Mouse (Mus musculus) embryonic facial prominence, embryonic 10.5 days (tissue): ENCODE results near the gene Ptpro. TPM values are rescaled to one million over a fixed set of nuclear protein-coding genes. Genes with fewer than 3 reads are reported as not detected.

Experiments used
- DNase-seq: peaks from one replicate; pipeline ENCODE4 v3.0.0-alpha.2; 2017; ENCODE audit warnings: low spot score
- H3K27ac ChIP-seq: fragments of 300-500 bp; sonication (generic); replicated peaks from 2 replicates; pipeline ENCODE4 v1.5.1; 2016; ENCODE audit warnings: mild to moderate bottlenecking
- H3K27me3 ChIP-seq: fragments of 300-500 bp; sonication (generic); replicated peaks from 2 replicates; pipeline ENCODE4 v1.6.1; 2016; ENCODE audit warnings: low read depth, mild to moderate bottlenecking; ENCODE audit not compliant: poor library complexity, severe bottlenecking
- H3K36me3 ChIP-seq: fragments of 300-500 bp; sonication (generic); replicated peaks from 2 replicates; pipeline ENCODE4 v1.6.1; 2016; ENCODE audit warnings: mild to moderate bottlenecking, moderate library complexity
- H3K4me1 ChIP-seq: fragments of 300-500 bp; sonication (generic); 2 replicates; pipeline ENCODE4 v1.6.1; 2016
- H3K4me3 ChIP-seq: fragments of 300-500 bp; sonication (generic); 2 replicates; pipeline ENCODE4 v1.5.1; 2016; ENCODE audit warnings: mild to moderate bottlenecking, moderate library complexity
- H3K9me3 ChIP-seq: fragments of 300-500 bp; sonication (generic); 2 replicates; pipeline ENCODE4 v1.6.1; 2016; ENCODE audit warnings: mild to moderate bottlenecking
- WGBS: fragments of 180-500 bp; shearing (Covaris S2); methylation state at CpG from one replicate; pipeline ENCODE4 v1.1.7; 2016; 5-methylcytosine and 5-hydroxymethylcytosine counted together
- polyA plus RNA-seq: library from polyadenylated mRNA; unstranded; fragments of >200 nt; fragmentation: Nextera tagmentation; extraction: Ambion mirVana; gene quantifications from 2 replicates; pipeline ENCODE4 v1.2.1, GENCODE M21; 2016

The Ptpro gene
- polyA plus RNA-seq, 1 experiment from 2014 or later, result 2.3 TPM

DNA sequence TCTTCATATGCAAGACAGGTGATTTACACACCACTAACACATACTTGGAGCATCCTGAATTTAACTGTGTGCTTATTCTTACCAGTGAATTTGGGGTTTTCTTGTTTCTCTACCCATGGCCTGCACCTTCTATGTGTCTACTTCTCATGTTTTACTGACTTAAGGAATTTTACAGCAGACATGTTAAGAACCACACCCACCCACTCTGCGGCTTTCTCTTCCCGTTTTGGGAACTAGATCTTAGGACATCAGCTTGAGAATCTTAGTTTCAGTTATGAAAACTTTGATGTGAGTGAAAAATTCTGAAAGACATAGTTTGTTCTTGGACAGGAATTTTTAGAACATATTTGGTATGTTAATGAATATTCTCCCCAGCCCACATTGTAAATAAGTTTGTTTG is 153.6 kb downstream of the Ptpro start:
- no peak overlapping the region for H3K27ac ChIP-seq
- no peaks in the 10 kb centered on the region for H3K9me3 ChIP-seq
- H3K4me1 ChIP-seq, result no peaks in the 10 kb centered on the region
- DNase-seq, result no peak
- 81% methylated on average over 2 of the region's 2 CpGs for WGBS
- no peak overlapping the region for H3K4me3 ChIP-seq
- no peaks in the 10 kb centered on the region for H3K27me3 ChIP-seq
- no peaks in the 10 kb centered on the region for H3K36me3 ChIP-seq

DNA sequence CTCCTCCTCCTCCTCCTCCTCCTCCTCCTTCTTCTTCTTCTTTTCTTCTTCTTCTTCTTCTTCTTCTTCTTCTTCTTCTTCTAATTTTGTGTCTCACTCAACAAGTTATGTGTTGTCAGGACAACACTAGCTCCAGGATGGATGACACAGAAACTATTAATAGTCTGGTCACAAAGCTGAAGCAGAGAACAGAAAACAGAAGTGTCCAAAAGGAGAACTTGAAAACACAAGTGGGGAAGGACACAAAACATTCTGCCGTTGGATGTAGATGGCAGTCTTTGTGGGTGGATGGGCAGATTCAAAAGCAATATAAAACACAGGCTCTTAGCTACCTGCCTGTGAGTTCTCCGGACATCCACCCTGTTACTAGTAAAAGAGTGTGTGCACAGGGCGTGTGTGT is 158.4 kb downstream of the Ptpro start:
- Histone ChIP-seq H3K27me3 (no peaks in the 10 kb centered on the region), H3K27ac (no peak overlapping the region), H3K36me3 (no peaks in the 10 kb centered on the region), H3K9me3 (no peaks in the 10 kb centered on the region), H3K4me3 (no peak overlapping the region), H3K4me1 (no peaks in the 10 kb centered on the region)
- DNase-seq, result no peak
- WGBS, result 84% methylated on average over 3 of the region's 3 CpGs

DNA sequence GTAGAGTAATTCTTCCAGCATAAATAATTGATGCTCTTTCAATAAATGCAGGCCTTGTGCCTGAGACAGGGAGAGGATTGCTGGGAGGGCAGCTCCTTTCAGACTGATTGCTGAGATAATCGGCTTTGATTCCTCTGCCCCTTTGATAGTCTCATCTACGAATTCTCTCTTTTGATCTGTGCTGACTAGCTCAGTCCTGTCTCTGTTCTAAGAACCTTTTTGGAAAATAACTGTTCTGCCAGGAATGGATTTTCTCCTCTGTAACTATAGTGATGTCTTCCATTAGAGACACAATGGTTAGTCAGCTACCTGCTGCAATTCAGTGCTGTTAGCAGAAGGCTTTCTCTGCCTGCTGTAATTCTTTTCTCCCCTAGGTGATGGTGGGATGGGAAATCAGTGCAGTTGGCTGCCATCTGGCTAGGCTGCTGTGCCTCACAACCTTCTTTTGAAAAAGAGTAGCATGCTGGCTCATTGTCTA is 159.8 kb downstream of the Ptpro start:
- H3K27ac ChIP-seq, result no peak overlapping the region

DNA sequence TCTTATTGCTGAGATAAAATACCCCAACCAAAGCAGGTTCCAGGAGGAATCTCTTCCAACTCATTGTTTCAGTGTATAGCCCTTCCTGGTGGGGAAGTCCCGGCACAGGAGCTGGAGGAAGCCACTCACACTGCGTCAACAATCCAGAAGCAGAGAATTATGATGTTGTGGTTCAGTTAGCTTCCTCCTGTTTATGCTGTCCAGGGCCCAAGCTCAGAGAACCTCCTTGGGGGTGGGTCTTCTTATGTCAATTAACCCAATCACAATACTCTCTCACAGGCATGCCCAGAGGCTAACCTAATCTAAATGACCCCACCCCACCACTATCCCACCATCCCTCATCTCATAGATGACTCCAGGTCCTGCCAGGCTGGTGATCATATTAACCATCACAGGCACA is 160.9 kb downstream of the Ptpro start:
- Histone ChIP-seq H3K4me1 (no peaks in the 10 kb centered on the region), H3K27me3 (no peaks in the 10 kb centered on the region), H3K9me3 (no peaks in the 10 kb centered on the region), H3K27ac (no peak overlapping the region), H3K4me3 (no peak overlapping the region), H3K36me3 (no peaks in the 10 kb centered on the region)
- 80% methylated on average over 2 of the region's 2 CpGs for WGBS
- no peak for DNase-seq

More for the DNA sequence above, 159.8 kb downstream of the Ptpro start:
- no peak for DNase-seq
- no peaks in the 10 kb centered on the region for H3K4me1 ChIP-seq
- H3K9me3 ChIP-seq, result no peaks in the 10 kb centered on the region
- 39% methylated on average over 2 of the region's 2 CpGs for WGBS
- H3K27me3 ChIP-seq, result no peaks in the 10 kb centered on the region
- no peak overlapping the region for H3K4me3 ChIP-seq
- H3K36me3 ChIP-seq, result no peaks in the 10 kb centered on the region

- Histone ChIP-seq H3K27me3 (no peaks in the 10 kb centered on the region), H3K4me1 (no peaks in the 10 kb centered on the region), H3K9me3 (no peaks in the 10 kb centered on the region), H3K27ac (no peak overlapping the region), H3K36me3 (no peaks in the 10 kb centered on the region), H3K4me3 (no peak overlapping the region)
- 56% methylated on average over 13 of the region's 13 CpGs for WGBS
- peak; percentile 58 for DNase-seq
Measured at GRCm38 (mm10) chr6:137414531-137415405, 162.6 kb downstream of the Ptpro start.

DNA sequence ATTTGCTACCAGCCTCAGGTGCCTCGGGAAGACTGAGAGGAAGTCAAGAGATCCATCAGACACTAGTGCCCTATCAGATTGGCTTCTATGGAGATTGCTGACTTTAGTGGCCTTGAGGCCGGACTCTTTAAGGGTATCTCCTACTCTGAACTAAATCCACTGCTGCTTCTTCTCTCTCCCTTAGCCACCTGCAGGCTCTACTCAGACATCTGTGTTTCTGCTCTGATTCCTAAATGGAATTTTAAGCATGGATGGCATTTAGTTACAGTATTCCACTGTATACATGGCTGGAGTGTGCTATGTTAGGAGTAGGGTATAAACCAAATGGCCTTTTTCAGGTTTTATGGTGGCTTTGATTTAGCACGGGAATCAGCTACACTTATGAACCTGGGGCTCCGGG is 170.7 kb downstream of the Ptpro start:
- Histone ChIP-seq H3K4me3 (no peak overlapping the region), H3K9me3 (no peaks in the 10 kb centered on the region), H3K27me3 (no peaks in the 10 kb centered on the region), H3K27ac (no peak overlapping the region), H3K36me3 (no peaks in the 10 kb centered on the region), H3K4me1 (no peaks in the 10 kb centered on the region)
- WGBS, result 86% methylated on average over 4 of the region's 4 CpGs
- DNase-seq, result no peak

GRCm38 (mm10) chr6:137423830-137424229 is 171.7 kb downstream of the Ptpro start:
- Histone ChIP-seq H3K4me1 (no peaks in the 10 kb centered on the region), H3K9me3 (no peaks in the 10 kb centered on the region), H3K36me3 (no peaks in the 10 kb centered on the region), H3K27me3 (no peaks in the 10 kb centered on the region), H3K4me3 (no peak overlapping the region), H3K27ac (no peak overlapping the region)
- DNase-seq, result no peak
- WGBS, result 77% methylated on average over 10 of the region's 10 CpGs

- Histone ChIP-seq H3K4me3 (no peak overlapping the region), H3K4me1 (no peaks in the 10 kb centered on the region), H3K27me3 (no peaks in the 10 kb centered on the region), H3K36me3 (no peaks in the 10 kb centered on the region), H3K27ac (no peak overlapping the region), H3K9me3 (no peaks in the 10 kb centered on the region)
- no peak for DNase-seq
- 78% methylated on average over 14 of the region's 14 CpGs for WGBS
Measured at GRCm38 (mm10) chr6:137425500-137426432, 173.6 kb downstream of the Ptpro start.

DNA sequence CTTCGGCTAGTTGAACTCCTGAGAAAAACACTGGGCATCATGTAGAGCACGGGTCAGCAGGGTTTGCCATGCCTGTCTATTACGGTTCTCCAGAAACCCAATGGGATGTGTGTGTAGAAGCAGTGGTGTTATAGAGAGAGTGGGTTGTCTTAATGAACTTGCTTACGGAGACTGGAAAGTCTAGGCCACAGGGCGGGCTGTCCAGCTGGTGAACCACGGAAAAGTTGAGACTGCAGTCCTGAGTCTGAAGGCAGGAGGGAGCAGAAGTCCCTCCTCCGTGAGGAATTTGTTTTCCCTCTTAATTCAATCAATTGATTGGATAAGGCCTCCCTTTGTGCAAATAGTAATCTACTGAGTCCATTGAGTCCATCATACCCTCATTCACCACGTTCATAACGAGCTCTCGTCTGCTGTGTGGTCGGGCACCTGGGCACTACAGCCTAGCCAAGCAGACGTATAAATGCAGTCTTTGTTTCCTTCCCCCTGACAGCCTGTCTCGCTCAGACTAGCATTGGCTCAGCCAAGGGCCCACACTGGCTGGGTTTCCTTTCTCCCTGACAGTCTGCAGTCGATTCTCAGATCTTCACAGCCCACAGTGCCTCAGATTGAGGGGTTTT is 181.5 kb downstream of the Ptpro start:
- peak; percentile 39 for DNase-seq
- H3K4me3 ChIP-seq, result no peak overlapping the region
- H3K4me1 ChIP-seq, result peaks cover 10% of the 10 kb centered on the region; the same call in 1 of the 2 replicates
- no peaks in the 10 kb centered on the region for H3K36me3 ChIP-seq
- H3K9me3 ChIP-seq, result no peaks in the 10 kb centered on the region
- H3K27me3 ChIP-seq, result 0 out of 2 replicates have a peak, but pooled peaks cover 8% of the 10 kb centered on the region
- H3K27ac ChIP-seq, result peak overlapping the region; percentile 59
- WGBS, result 45% methylated on average over 14 of the region's 14 CpGs

DNA sequence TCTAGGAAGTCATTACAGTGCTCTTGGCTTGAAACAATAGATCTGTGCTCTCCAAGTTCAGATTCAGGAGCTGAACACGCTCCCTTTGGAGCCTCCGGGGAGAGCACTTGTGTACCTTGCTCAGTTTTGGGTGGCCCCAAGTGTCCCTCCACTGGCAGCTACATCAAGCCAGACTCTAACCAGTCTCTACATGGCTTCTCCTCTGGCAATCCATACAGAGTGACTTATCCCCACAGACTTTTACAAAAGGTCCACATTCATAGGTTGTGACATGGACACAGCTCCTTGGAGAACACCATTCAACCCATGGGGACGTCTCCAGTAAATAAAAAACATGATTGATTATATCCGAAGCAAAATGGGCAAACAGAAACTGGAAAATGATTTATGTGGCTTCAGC is 185.4 kb downstream of the Ptpro start:
- no peak for DNase-seq

GRCm38 (mm10) chr6:137437902-137438580 is 185.9 kb downstream of the Ptpro start:
- no peaks in the 10 kb centered on the region for H3K36me3 ChIP-seq
- H3K4me3 ChIP-seq, result no peak overlapping the region
- H3K4me1 ChIP-seq, result peaks cover 14% of the 10 kb centered on the region; the same call in 1 of the 2 replicates

More for the DNA sequence above, 185.4 kb downstream of the Ptpro start:
- Histone ChIP-seq H3K9me3 (no peaks in the 10 kb centered on the region), H3K4me1 (peaks cover 14% of the 10 kb centered on the region; the same call in 1 of the 2 replicates), H3K4me3 (no peak overlapping the region), H3K27me3 (0 out of 2 replicates have a peak, but pooled peaks cover 8% of the 10 kb centered on the region), H3K27ac (no peak overlapping the region), H3K36me3 (no peaks in the 10 kb centered on the region)
- 75% methylated on average over 4 of the region's 4 CpGs for WGBS

More at GRCm38 (mm10) chr6:137437902-137438580, 185.9 kb downstream of the Ptpro start:
- Histone ChIP-seq H3K27me3 (0 out of 2 replicates have a peak, but pooled peaks cover 8% of the 10 kb centered on the region), H3K9me3 (no peaks in the 10 kb centered on the region), H3K27ac (0 out of 2 replicates have a peak overlapping the region, but pooled peaks have one; percentile 24)
- peak; percentile 23 for DNase-seq
- 25% methylated on average over 16 of the region's 16 CpGs for WGBS
